Mouse (Mus musculus) embryonic facial prominence, embryonic 13.5 days (tissue): Measurements from ENCODE around the gene 4930555G01Rik. TPM values are rescaled to one million over a fixed set of nuclear protein-coding genes. Genes with fewer than 3 reads are reported as not detected.
A peak's percentile ranks its signal among the peaks of the same experiment; 100 is the strongest.
"Not testable (repeated sequence)": the region's sequence is repeated elsewhere in the genome, so short reads cannot be mapped to it uniquely, and the experiment has no call there.

Experiments
- ATAC-seq: fragments of 200-750 bp; cut with Nextera tagmentation; 2 replicates; pipeline ENCODE4 v1.8.0; 2017; ENCODE audit warnings: low read depth; ENCODE audit not compliant: insufficient number of reproducible peaks, insufficient read depth, low FRiP score, low TSS enrichment
- H3K27ac ChIP-seq: fragments of 300-500 bp; sonication (generic); 2 replicates; pipeline ENCODE4 v1.5.1; 2015; ENCODE audit warnings: moderate library complexity, mild to moderate bottlenecking, inconsistent platforms
- H3K27me3 ChIP-seq: fragments of 300-500 bp; sonication (generic); 2 replicates; pipeline ENCODE4 v1.6.1; 2015; ENCODE audit warnings: mild to moderate bottlenecking, inconsistent platforms
- H3K36me3 ChIP-seq: fragments of 300-500 bp; sonication (generic); 2 replicates; pipeline ENCODE4 v1.6.1; 2015; ENCODE audit warnings: mild to moderate bottlenecking, inconsistent platforms
- H3K4me1 ChIP-seq: fragments of 300-500 bp; sonication (generic); 2 replicates; pipeline ENCODE4 v1.6.1; 2015; ENCODE audit warnings: inconsistent platforms
- H3K4me2 ChIP-seq: fragments of 300-500 bp; sonication (generic); 2 replicates; pipeline ENCODE4 v1.6.1; 2015; ENCODE audit warnings: moderate library complexity, mild to moderate bottlenecking, inconsistent platforms
- H3K4me3 ChIP-seq: fragments of 300-500 bp; sonication (generic); 2 replicates; pipeline ENCODE4 v1.5.1; 2015; ENCODE audit warnings: mild to moderate bottlenecking, inconsistent platforms
- H3K9ac ChIP-seq: fragments of 300-500 bp; sonication (generic); 2 replicates; pipeline ENCODE4 v1.6.1; 2015; ENCODE audit warnings: mild to moderate bottlenecking, inconsistent platforms
- H3K9me3 ChIP-seq: fragments of 300-500 bp; sonication (generic); 2 replicates; pipeline ENCODE4 v1.6.1; 2016; ENCODE audit warnings: inconsistent platforms
- WGBS: fragments of 180-500 bp; shearing (Covaris S2); methylation state at CpG from one replicate; pipeline ENCODE4 v1.1.7; 2015; ENCODE audit warnings: mixed read lengths; 5-methylcytosine and 5-hydroxymethylcytosine counted together
- polyA plus RNA-seq: library from polyadenylated mRNA; unstranded; fragments of >200 nt; fragmentation: Nextera tagmentation; extraction: Ambion mirVana; gene quantifications from 2 replicates; pipeline ENCODE4 v1.2.1, GENCODE M21; 2015

4930555G01Rik gene
- polyA plus RNA-seq = not detected in 2 replicates

GRCm38 (mm10) chr14:5050329-5050728 is at the start of gene 4930555G01Rik:
Gene 4930555G01Rik (plus strand): TSS chr14:5050629.
- not testable (repeated sequence) for H3K27me3 ChIP-seq, H3K4me1 ChIP-seq, H3K36me3 ChIP-seq, ATAC-seq, H3K27ac ChIP-seq, H3K4me3 ChIP-seq, H3K4me2 ChIP-seq, H3K9ac ChIP-seq, H3K9me3 ChIP-seq
- WGBS = no CpG with 5 or more reads among the region's 3 CpGs

GRCm38 (mm10) chr14:5015591-5015990 is 34.8 kb upstream of the 4930555G01Rik start, which contains the start of gene Gm3298:
Gene Gm3298 (plus strand): TSS chr14:5015891.
- not testable (repeated sequence) for H3K9ac ChIP-seq, H3K27me3 ChIP-seq, ATAC-seq, H3K4me2 ChIP-seq, H3K36me3 ChIP-seq, H3K27ac ChIP-seq, H3K4me1 ChIP-seq, H3K9me3 ChIP-seq, H3K4me3 ChIP-seq
- WGBS = 67% methylated on average over 1 of the region's 2 CpGs

GRCm38 (mm10) chr14:5070611-5071490 is 20.4 kb downstream of the 4930555G01Rik start, which contains the start of gene Gm8281:
Gene Gm8281 (plus strand): TSS chr14:5071040.
- H3K4me3 ChIP-seq = peak within 1 kb of the TSS; percentile 46
- H3K36me3 ChIP-seq, H3K27ac ChIP-seq, H3K27me3 ChIP-seq, H3K4me1 ChIP-seq, H3K9me3 ChIP-seq, ATAC-seq: not testable (repeated sequence)
- WGBS = 3% methylated on average over 31 of the region's 63 CpGs
- peak within 1 kb of the TSS; percentile 72 for H3K4me2 ChIP-seq
- peak within 1 kb of the TSS; percentile 55; the same call in 1 of the 2 replicates for H3K9ac ChIP-seq

Other genes starting within 250 kb of the 4930555G01Rik start
- gene Gm3269, start 212.5 kb upstream of the 4930555G01Rik start, polyA plus RNA-seq = not detected in 2 replicates
- gene Gm3264, start 195.1 kb upstream of the 4930555G01Rik start, polyA plus RNA-seq = 0.59 TPM in 2 replicates
- not detected in 2 replicates for gene Gm3278, start 158.2 kb upstream of the 4930555G01Rik start, polyA plus RNA-seq
- gene Gm8297, start 66.7 kb upstream of the 4930555G01Rik start, polyA plus RNA-seq = not detected in 2 replicates
- 0.52 TPM in 1 of 2 replicates, not detected in the other for gene Gm3298, start 34.7 kb upstream of the 4930555G01Rik start, polyA plus RNA-seq
- 1.0 and 1.3 TPM in 2 replicates for gene Gm8281, start 20.4 kb downstream of the 4930555G01Rik start, polyA plus RNA-seq
- gene Gm8279, start 80.9 kb downstream of the 4930555G01Rik start, polyA plus RNA-seq = not detected in 2 replicates
- not detected in 2 replicates for gene Gm3317, start 113.9 kb downstream of the 4930555G01Rik start, polyA plus RNA-seq
- not detected in 2 replicates for gene Gm8271, start 135.2 kb downstream of the 4930555G01Rik start, polyA plus RNA-seq
- gene Gm3526, start 210.0 kb downstream of the 4930555G01Rik start, polyA plus RNA-seq = not detected in 2 replicates